ENCODE assay signal across 33 mouse cellular contexts in genomic region chr17:8385441-8385840, GRCm38 (mm10). TPM values are rescaled to one million over a fixed set of nuclear protein-coding genes. Genes with fewer than 3 reads are reported as not detected.
"Had no signal": no experiment of that assay in that cellular context is flagged by ENCODE, and none has a peak within 500 bp of the region (broad histone marks: within the 10 kb centered on the region; RNA-seq: fewer than 3 reads in every experiment).

No protein-coding gene starts in this region.

- H3K27ac ChIP-seq: embryonic facial prominence, embryonic 10.5 days; embryonic facial prominence, embryonic 12.5 days; embryonic facial prominence, embryonic 13.5 days; embryonic facial prominence, embryonic 15.5 days; forebrain, embryonic 10.5 days; forebrain, embryonic 12.5 days; forebrain, embryonic 13.5 days; forebrain, embryonic 15.5 days; gastrocnemius, adult 2 months; heart, adult 2 months; heart, embryonic 10.5 days had no signal

- ATAC-seq: forebrain, embryonic 13.5 days; forebrain, embryonic 14.5 days; forebrain, embryonic 15.5 days; forebrain, embryonic 16.5 days had no signal

- H3K9me3 ChIP-seq: embryonic facial prominence, embryonic 10.5 days; embryonic facial prominence, embryonic 12.5 days; embryonic facial prominence, embryonic 13.5 days; embryonic facial prominence, embryonic 15.5 days; forebrain, embryonic 12.5 days; forebrain, embryonic 13.5 days; forebrain, embryonic 15.5 days; heart, embryonic 10.5 days had no signal

- H3K4me2 ChIP-seq: embryonic facial prominence, embryonic 12.5 days; embryonic facial prominence, embryonic 13.5 days; embryonic facial prominence, embryonic 15.5 days; forebrain, embryonic 12.5 days; forebrain, embryonic 13.5 days; forebrain, embryonic 15.5 days had no signal

- H3K9ac ChIP-seq: embryonic facial prominence, embryonic 12.5 days; embryonic facial prominence, embryonic 13.5 days; embryonic facial prominence, embryonic 15.5 days; forebrain, embryonic 12.5 days; forebrain, embryonic 13.5 days; forebrain, embryonic 15.5 days had no signal

- DNase-seq: cerebellum, adult 9-11 months; cerebellum, postnatal 10 days; cerebellum, postnatal 14 days; cerebellum, postnatal 25 days; cerebellum, postnatal 36 days; embryo, embryonic 11 days; gastrocnemius, adult 2 months; gastrocnemius, postnatal 10 days; gastrocnemius, postnatal 14 days; gastrocnemius, postnatal 25 days; gastrocnemius, postnatal 36 days; heart, adult 11 months; heart, adult 18-20 months; heart, adult 2 months had no signal

- H3K4me3 ChIP-seq: embryonic facial prominence, embryonic 10.5 days; embryonic facial prominence, embryonic 12.5 days; embryonic facial prominence, embryonic 13.5 days; embryonic facial prominence, embryonic 15.5 days; erythroblast, embryonic 14.5 days; forebrain, embryonic 10.5 days; forebrain, embryonic 12.5 days; forebrain, embryonic 13.5 days; forebrain, embryonic 15.5 days; gastrocnemius, adult 2 months; heart, adult 2 months; heart, embryonic 10.5 days had no signal

- H3K36me3 ChIP-seq: embryonic facial prominence, embryonic 10.5 days; embryonic facial prominence, embryonic 12.5 days; embryonic facial prominence, embryonic 13.5 days; embryonic facial prominence, embryonic 15.5 days; forebrain, embryonic 10.5 days; forebrain, embryonic 12.5 days; forebrain, embryonic 15.5 days; heart, embryonic 10.5 days had no signal

RNA-seq across cellular contexts. Expression of gene T2, which starts 29.6 kb away (rescaled TPM):
- total RNA-seq: common myeloid progenitor, adult 5-6 weeks; gastrocnemius, adult 18-20 months; gastrocnemius, adult 2 months; gastrocnemius, adult 8-10 months; gastrocnemius, postnatal 10 days; gastrocnemius, postnatal 14 days; gastrocnemius, postnatal 25 days; gastrocnemius, postnatal 36 days; gastrocnemius, postnatal 4 days; granulocyte monocyte progenitor cell, adult 5-6 weeks had no signal
- polyA plus RNA-seq: erythroblast, embryonic 14.5 days had no signal

RNA-seq across cellular contexts. Expression of gene Prr18, which starts 48.2 kb away (rescaled TPM):
- total RNA-seq: gastrocnemius, adult 18-20 months; granulocyte monocyte progenitor cell, adult 5-6 weeks had no signal

RNA-seq across cellular contexts. Expression of gene T, which starts 48.8 kb away (rescaled TPM):
- total RNA-seq: common myeloid progenitor, adult 5-6 weeks; gastrocnemius, adult 18-20 months; gastrocnemius, adult 2 months; gastrocnemius, adult 8-10 months; gastrocnemius, postnatal 10 days; gastrocnemius, postnatal 14 days; gastrocnemius, postnatal 25 days; gastrocnemius, postnatal 36 days; granulocyte monocyte progenitor cell, adult 5-6 weeks; heart, adult 18-20 months; heart, adult 2 months; heart, adult 8-10 months had no signal
- polyA plus RNA-seq: erythroblast, embryonic 14.5 days; gonadal fat pad, adult 2 months; heart, adult 2 months had no signal
